Comparison of ENCODE assay signal across 7 mouse cellular contexts in genomic region chr13:97523523-97524412, GRCm38 (mm10).
A peak's percentile ranks its signal among the peaks of the same experiment; 100 is the strongest.
DNase-seq lines count a peak whose midpoint lies in the region; ATAC-seq lines count a peak whose summit lies in the region.

No protein-coding gene starts in this region.

- peaks cover 11% of the 10 kb centered on the region; the same call in 1 of the 2 replicates for H3K4me1 ChIP-seq in embryonic facial prominence, embryonic 14.5 days (ENCODE audit: control insufficient read depth, insufficient read depth, low read length)
- H3K4me1 ChIP-seq in hindbrain, embryonic 14.5 days (replicated peaks; ENCODE audit: control insufficient read depth, insufficient read depth, low read length), result peaks cover 11% of the 10 kb centered on the region; the same call in 1 of the 2 replicates
- H3K4me1 ChIP-seq in midbrain, embryonic 11.5 days (ENCODE audit: control insufficient read depth, insufficient read depth, low read length), result peaks cover 9% of the 10 kb centered on the region

- no peak; the same call in 1 of the 2 replicates for ATAC-seq in embryonic facial prominence, embryonic 14.5 days (ENCODE audit: low read depth)
- ATAC-seq in hindbrain, embryonic 14.5 days (ENCODE audit: low FRiP score), result no peak
- no peak for ATAC-seq in midbrain, embryonic 11.5 days (ENCODE audit: low FRiP score)

- 38% methylated on average over 19 of the region's 19 CpGs for WGBS in embryonic facial prominence, embryonic 14.5 days
- 27% methylated on average over 19 of the region's 19 CpGs for WGBS in hindbrain, embryonic 14.5 days
- WGBS in midbrain, embryonic 11.5 days, result 52% methylated on average over 19 of the region's 19 CpGs

- no peaks in the 10 kb centered on the region for H3K27me3 ChIP-seq in embryonic facial prominence, embryonic 14.5 days (replicated peaks; ENCODE audit: control insufficient read depth, insufficient read depth, low read length)
- H3K27me3 ChIP-seq in hindbrain, embryonic 14.5 days (ENCODE audit: control insufficient read depth, insufficient read depth, low read length), result no peaks in the 10 kb centered on the region
- H3K27me3 ChIP-seq in midbrain, embryonic 11.5 days (ENCODE audit: control insufficient read depth, insufficient read depth, low read length), result no peaks in the 10 kb centered on the region

- H3K9me3 ChIP-seq in embryonic facial prominence, embryonic 14.5 days (ENCODE audit: control insufficient read depth, low read length), result no peaks in the 10 kb centered on the region
- H3K9me3 ChIP-seq in hindbrain, embryonic 14.5 days (ENCODE audit: control insufficient read depth, low read length), result no peaks in the 10 kb centered on the region
- H3K9me3 ChIP-seq in midbrain, embryonic 11.5 days (ENCODE audit: control insufficient read depth, low read length), result no peaks in the 10 kb centered on the region

- H3K9ac ChIP-seq in embryonic facial prominence, embryonic 14.5 days (ENCODE audit: low read depth, low read length), result no peak overlapping the region
- H3K9ac ChIP-seq in hindbrain, embryonic 14.5 days, result no peak overlapping the region
- H3K9ac ChIP-seq in midbrain, embryonic 11.5 days (ENCODE audit: low read length), result peak overlapping the region; percentile 2; the same call in 1 of the 2 replicates

- H3K27ac ChIP-seq in embryonic facial prominence, embryonic 14.5 days (replicated peaks; ENCODE audit: low read depth, low read length), result peak overlapping the region; percentile 16; the same call in 1 of the 2 replicates
- H3K27ac ChIP-seq in hindbrain, embryonic 14.5 days, result peak overlapping the region; percentile 20
- peak overlapping the region; percentile 17; the same call in 1 of the 2 replicates for H3K27ac ChIP-seq in midbrain, embryonic 11.5 days (ENCODE audit: low read depth, low read length)

- no peak overlapping the region for H3K4me2 ChIP-seq in embryonic facial prominence, embryonic 14.5 days (ENCODE audit: low read depth, low read length)
- H3K4me2 ChIP-seq in hindbrain, embryonic 14.5 days (replicated peaks), result peak overlapping the region; percentile 1; the same call in 1 of the 2 replicates
- no peak overlapping the region for H3K4me2 ChIP-seq in midbrain, embryonic 11.5 days

- DNase-seq in adrenal gland, postnatal 36 days, result peak; percentile 47 to 65
- peak; percentile 40 for DNase-seq in embryonic facial prominence, embryonic 14.5 days (ENCODE audit: low spot score)
- peak; percentile 42 for DNase-seq in hindbrain, embryonic 14.5 days (ENCODE audit: low spot score)
- peak; percentile 90 for DNase-seq in midbrain, embryonic 11.5 days (ENCODE audit: low spot score, missing footprints)
- DNase-seq in thymus, adult 18-20 months, result no peak
- DNase-seq in left cerebral cortex, adult 9 months (ENCODE audit: low spot score in 2 of 2), result no peak
- no peak for DNase-seq in B cell, adult 2 months

- no peaks in the 10 kb centered on the region for H3K36me3 ChIP-seq in embryonic facial prominence, embryonic 14.5 days (ENCODE audit: control insufficient read depth, insufficient read depth, low read length)
- no peaks in the 10 kb centered on the region for H3K36me3 ChIP-seq in hindbrain, embryonic 14.5 days (replicated peaks; ENCODE audit: control insufficient read depth, insufficient read depth)
- no peaks in the 10 kb centered on the region for H3K36me3 ChIP-seq in midbrain, embryonic 11.5 days (ENCODE audit: control insufficient read depth, insufficient read depth, low read length)

- H3K4me3 ChIP-seq in embryonic facial prominence, embryonic 14.5 days (ENCODE audit: low read depth, low read length), result no peak overlapping the region
- H3K4me3 ChIP-seq in hindbrain, embryonic 14.5 days (replicated peaks; ENCODE audit: low read length), result no peak overlapping the region
- H3K4me3 ChIP-seq in midbrain, embryonic 11.5 days (ENCODE audit: low read depth, low read length), result no peak overlapping the region

Comparison
In these comparisons a context has a peak if more than half of its experiments do, and no peak if none do; other contexts are left out.
1. DNase-seq: peak in adrenal gland, postnatal 36 days (2 of 2), embryonic facial prominence, embryonic 14.5 days (single experiment), hindbrain, embryonic 14.5 days (single experiment) and midbrain, embryonic 11.5 days (single experiment); none in thymus, adult 18-20 months (0 of 2), left cerebral cortex, adult 9 months (0 of 2) and B cell, adult 2 months (0 of 2).
2. Peak in every context shown above with its lines, with median percentiles within 50 percentile points of each other: H3K27ac ChIP-seq.